Mouse (Mus musculus) brown adipose tissue, adult 24 weeks (tissue): ENCODE measurements around the gene Ctcf. TPM values are rescaled to one million over a fixed set of nuclear protein-coding genes. Genes with fewer than 3 reads are reported as not detected.
A peak's percentile ranks its signal among the peaks of the same experiment; 100 is the strongest.

Source experiments
- H3K27ac ChIP-seq: fragments of 200-500 bp; replicated peaks from 2 replicates; pipeline ENCODE4 v1.5.1; 2012; ENCODE audit warnings: low read depth, mild to moderate bottlenecking, low read length
- H3K4me1 ChIP-seq: fragments of 200-500 bp; 2 replicates; pipeline ENCODE4 v1.6.1; 2012; ENCODE audit warnings: low read length, mixed read lengths; ENCODE audit not compliant: control insufficient read depth, insufficient read depth, insufficient read length
- H3K4me3 ChIP-seq: fragments of 200-500 bp; 2 replicates; pipeline ENCODE4 v1.5.1; 2012; ENCODE audit warnings: low read depth, mild to moderate bottlenecking, low read length, moderate library complexity; ENCODE audit not compliant: insufficient read depth
- polyA plus RNA-seq: library from polyadenylated mRNA; stranded (reverse); fragments of >200 nt; gene quantifications from 2 replicates; pipeline ENCODE4 v1.2.4, GENCODE M21; 2012; ENCODE audit not compliant: missing spikeins, insufficient read depth, insufficient read length

Ctcf gene
- polyA plus RNA-seq, 1 experiment: 22.9 TPM

DNA sequence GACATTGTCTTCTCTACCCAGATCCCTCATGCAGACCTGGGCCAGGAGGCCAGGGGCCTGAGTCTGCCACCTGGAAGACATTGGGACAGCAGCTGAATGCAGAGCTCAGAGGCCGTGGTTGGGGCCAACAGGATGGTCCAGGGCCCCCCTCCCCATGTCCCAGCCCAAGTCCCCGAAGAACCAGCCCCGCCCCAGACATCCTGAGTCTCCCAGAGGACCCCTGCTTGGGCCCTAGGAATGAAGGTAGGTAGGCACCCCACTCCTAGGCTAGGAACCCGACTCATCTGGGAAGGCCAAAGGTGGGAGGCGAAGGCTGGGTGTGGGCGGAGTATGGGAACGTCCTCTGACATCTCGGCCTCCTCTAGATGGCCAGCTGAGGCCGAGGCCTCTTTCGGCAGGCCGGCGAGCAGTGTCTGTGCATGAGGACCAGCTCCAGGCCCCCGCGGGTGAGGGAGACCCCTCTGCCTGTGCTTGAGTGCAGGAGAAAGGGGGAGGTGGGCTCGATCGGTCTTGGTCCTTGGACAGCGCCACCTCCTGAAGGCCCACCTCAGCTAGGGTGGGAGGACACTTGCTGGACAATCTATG, 60.9 kb downstream of the Ctcf start:
- Histone ChIP-seq H3K27ac (no peak overlapping the region), H3K4me3 (no peak overlapping the region; the same call in 1 of the 2 replicates), H3K4me1 (peaks cover 8% of the 10 kb centered on the region; the same call in 1 of the 2 replicates)

GRCm38 (mm10) chr8:105698734-105699133, 62.4 kb downstream of the Ctcf start:
- no peak overlapping the region for H3K27ac ChIP-seq
- H3K4me1 ChIP-seq: peaks cover 8% of the 10 kb centered on the region; the same call in 1 of the 2 replicates
- H3K4me3 ChIP-seq: no peak overlapping the region

DNA sequence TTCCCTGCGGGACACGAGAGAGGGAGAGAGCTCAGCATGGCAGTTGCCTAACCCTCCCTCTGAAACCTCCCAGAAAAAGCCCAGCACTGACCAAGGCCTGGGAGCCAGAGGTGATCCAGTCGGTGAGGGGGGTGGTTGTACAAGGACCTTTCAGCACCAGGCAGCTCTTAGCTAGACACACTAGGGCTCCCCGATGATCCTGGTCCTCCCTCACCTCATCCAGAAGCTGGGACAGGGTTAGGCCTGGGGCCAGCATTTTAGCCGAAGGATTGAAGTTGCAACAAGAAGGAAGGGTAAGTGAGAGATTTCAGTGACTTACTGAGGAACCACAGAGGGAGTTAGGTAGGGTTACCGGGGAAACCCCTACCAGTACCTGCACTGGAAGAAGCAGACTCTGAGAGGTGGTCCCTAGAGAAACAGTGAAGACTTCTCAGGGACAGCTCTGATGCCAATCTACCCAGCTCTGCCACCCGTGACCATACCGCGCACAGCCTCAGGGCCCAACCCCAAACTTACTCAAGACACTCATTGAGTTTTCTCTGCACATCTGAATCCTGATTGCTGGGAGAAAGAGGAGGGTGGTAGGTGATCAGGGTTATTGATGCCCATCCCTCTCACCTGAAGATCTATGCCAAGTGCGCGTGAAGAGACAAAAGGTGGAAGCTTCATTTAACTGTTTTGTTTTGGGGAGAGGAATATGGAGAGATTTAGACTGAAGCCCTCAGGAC, 63.3 kb downstream of the Ctcf start:
- H3K4me3 ChIP-seq: peak overlapping the region; percentile 91
- H3K27ac ChIP-seq: no peak overlapping the region
- H3K4me1 ChIP-seq: peaks cover 4% of the 10 kb centered on the region; the same call in 1 of the 2 replicates

GRCm38 (mm10) chr8:105700566-105700965, 64.2 kb downstream of the Ctcf start:
- Histone ChIP-seq H3K4me3 (peak overlapping the region; percentile 91), H3K27ac (peak overlapping the region; percentile 58; the same call in 1 of the 2 replicates), H3K4me1 (peaks cover 4% of the 10 kb centered on the region; the same call in 1 of the 2 replicates)

- peaks cover 4% of the 10 kb centered on the region; the same call in 1 of the 2 replicates for H3K4me1 ChIP-seq
Observed at GRCm38 (mm10) chr8:105700966-105701824, 64.8 kb downstream of the Ctcf start, which contains the start of the genes Acd and Pard6a. TSS of gene Acd (minus strand) at chr8:105701102. TSS of gene Pard6a (plus strand) at chr8:105701148.

GRCm38 (mm10) chr8:105702001-105702401, 65.6 kb downstream of the Ctcf start:
- Histone ChIP-seq H3K4me1 (peaks cover 4% of the 10 kb centered on the region; the same call in 1 of the 2 replicates), H3K27ac (no peak overlapping the region), H3K4me3 (peak overlapping the region; percentile 55)

More at GRCm38 (mm10) chr8:105700966-105701824, 64.8 kb downstream of the Ctcf start, which contains the start of the genes Acd and Pard6a:
- H3K27ac ChIP-seq: peak within 1 kb of the TSS; percentile 91
- H3K4me3 ChIP-seq: peak within 1 kb of the TSS; percentile 91

DNA sequence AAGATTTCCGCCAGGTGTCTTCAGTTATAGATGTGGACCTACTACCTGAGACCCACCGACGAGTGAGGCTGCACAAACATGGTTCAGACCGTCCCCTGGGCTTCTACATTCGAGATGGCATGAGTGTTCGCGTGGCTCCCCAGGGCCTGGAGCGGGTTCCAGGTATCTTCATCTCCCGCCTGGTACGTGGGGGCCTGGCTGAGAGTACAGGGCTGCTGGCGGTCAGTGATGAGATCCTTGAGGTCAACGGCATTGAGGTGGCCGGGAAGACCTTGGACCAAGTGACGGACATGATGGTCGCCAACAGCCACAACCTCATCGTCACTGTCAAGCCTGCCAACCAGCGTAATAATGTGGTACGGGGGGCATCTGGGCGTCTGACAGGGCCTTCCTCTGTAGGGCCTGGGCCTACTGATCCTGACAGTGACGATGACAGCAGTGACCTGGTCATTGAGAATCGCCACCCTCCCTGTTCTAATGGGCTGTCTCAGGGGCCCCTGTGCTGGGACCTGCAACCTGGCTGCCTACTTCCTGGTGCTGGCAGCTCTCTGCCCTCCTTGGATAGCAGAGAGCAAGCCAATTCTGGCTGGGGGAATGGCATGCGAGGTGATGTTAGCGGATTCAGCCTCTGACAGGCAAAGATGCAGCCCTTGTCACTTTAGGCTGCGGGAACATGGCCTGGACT, 66.5 kb downstream of the Ctcf start:
- peaks cover 4% of the 10 kb centered on the region; the same call in 1 of the 2 replicates for H3K4me1 ChIP-seq
- no peak overlapping the region for H3K27ac ChIP-seq
- no peak overlapping the region for H3K4me3 ChIP-seq

GRCm38 (mm10) chr8:105704146-105704812, 67.9 kb downstream of the Ctcf start:
- Histone ChIP-seq H3K4me1 (peaks cover 4% of the 10 kb centered on the region; the same call in 1 of the 2 replicates), H3K27ac (no peak overlapping the region), H3K4me3 (no peak overlapping the region)

DNA sequence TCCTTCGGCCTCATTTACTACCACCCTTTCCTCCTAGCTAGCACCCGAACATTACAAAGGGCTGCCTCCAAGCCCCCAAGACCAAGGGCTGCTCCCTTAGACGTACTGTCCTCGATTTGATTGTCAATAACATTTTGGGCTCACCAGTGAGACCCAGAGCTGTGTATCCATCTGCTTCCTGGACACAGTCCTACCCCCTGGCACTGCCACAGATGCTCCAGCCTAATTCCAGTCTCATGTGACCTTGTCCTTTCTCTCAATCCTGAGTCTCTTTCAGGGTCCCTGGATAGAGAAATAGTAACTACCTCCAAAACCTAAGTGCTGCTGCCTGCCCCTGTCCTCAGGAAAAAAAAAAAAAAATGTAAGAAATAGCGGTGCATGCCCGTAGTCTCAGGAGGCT, 68.6 kb downstream of the Ctcf start:
- H3K27ac ChIP-seq: no peak overlapping the region
- peaks cover 4% of the 10 kb centered on the region; the same call in 1 of the 2 replicates for H3K4me1 ChIP-seq
- H3K4me3 ChIP-seq: no peak overlapping the region

GRCm38 (mm10) chr8:105706426-105706825, 70.1 kb downstream of the Ctcf start:
- no peak overlapping the region for H3K27ac ChIP-seq
- no peaks in the 10 kb centered on the region for H3K4me1 ChIP-seq
- H3K4me3 ChIP-seq: no peak overlapping the region

DNA sequence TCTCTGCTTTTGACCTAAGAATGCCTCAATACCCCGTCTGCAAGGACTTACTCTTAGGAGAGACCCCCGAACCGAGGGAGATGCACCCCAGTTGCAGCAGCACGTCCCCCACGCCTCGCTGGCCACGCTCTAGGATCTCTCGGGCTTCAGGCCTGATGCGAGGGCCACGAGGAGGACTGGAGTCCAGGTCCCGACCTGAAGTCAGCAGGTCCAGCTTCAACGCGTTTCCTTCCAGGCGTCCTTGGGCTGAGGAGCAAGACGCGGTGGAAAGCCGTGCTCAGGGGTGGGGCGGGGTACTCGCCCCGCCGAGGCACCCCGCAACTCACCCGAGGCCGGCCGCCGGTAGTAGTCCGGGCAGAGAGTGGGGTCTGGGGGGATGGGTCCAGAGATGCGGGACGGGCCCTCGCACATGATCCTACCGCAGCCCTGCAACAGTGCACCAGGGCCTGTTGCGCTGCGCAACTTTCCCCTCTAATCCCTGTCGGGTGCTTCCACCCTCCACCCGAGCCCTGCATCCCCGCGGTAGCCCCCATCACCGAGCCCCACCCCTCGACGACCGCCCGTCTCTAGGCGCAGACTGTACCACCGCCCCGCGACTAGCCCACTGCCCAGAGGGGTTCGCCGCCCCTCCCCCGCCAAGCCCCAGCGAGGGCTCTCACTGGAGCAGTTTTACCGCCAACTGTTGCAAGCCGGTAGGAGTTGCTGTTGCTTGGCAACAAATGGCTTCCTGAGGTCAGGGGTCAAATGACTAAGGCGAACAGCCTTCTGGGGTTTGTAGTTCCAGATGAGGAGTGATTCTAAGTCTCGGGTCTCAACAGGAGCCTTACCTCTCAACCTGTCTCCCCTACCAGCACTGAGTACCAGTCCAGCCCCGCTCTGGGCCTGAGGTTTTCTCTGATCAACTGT, 71.4 kb downstream of the Ctcf start, which contains the start of the genes 4933405L10Rik and Enkd1:
4933405L10Rik (plus strand) TSS at position 158 of the 906 bp plus-strand sequence.
Enkd1 (minus strand) TSS at position 713 of the 906 bp plus-strand sequence.
- Histone ChIP-seq H3K4me1 (no peaks in the 10 kb centered on the region), H3K27ac (no peak within 1 kb of the TSS), H3K4me3 (peak within 1 kb of the TSS; percentile 49)

DNA sequence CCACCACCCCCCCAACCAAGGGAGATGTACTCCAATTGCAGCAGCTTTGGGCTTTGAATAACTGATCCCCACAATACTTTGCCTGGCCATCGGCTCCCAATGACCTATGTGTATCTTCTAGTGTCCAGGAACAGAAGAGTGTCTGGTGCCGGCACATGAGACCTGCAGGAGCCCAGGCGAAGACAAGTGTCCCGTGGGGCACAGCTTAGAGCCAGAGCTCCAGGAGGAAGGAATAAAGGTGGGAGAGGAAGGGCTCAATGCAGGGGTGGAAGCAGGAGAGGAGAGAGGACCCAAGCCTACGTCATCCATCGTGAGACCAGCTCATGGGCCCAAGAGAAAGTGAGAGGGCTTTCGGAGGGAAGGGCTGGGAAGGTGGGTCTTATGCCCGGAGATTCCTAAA, 72.3 kb downstream of the Ctcf start:
- Histone ChIP-seq H3K4me1 (no peaks in the 10 kb centered on the region), H3K27ac (no peak overlapping the region), H3K4me3 (no peak overlapping the region)

DNA sequence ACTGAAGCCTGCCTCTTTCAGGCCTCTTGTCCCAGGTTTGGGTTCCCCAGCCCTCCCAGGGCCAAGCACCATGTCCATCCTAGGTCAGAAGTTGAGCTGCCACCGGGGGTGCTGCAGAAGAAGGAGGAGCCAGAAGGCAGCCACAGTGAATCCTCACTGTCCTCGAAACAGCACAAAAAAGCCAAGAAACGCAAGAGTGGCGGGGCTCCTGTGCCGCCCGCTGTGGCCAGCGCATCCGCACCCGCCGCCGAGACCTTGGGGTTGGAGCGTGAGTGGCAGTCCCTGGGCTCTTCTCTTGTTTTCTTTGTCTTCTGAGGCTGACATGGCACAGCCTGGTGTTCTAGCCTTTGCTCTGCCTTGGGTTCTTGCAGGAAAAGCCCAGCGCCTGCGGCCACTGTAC, 72.9 kb downstream of the Ctcf start:
- no peak overlapping the region for H3K27ac ChIP-seq
- no peaks in the 10 kb centered on the region for H3K4me1 ChIP-seq
- H3K4me3 ChIP-seq: no peak overlapping the region
